Mouse (Mus musculus): ENCODE data around the gene Rpl41. TPM values are rescaled to one million over a fixed set of nuclear protein-coding genes. Genes with fewer than 3 reads are reported as not detected.

Rpl41 gene
- 3,750 to 3,896 TPM (median 3,770 TPM) in 4 replicates for total RNA-seq (2023)

GRCm38 (mm10) chr10:128548947-128549681 lies at the start of gene Rpl41:
Gene Rpl41 (minus strand): TSS chr10:128549305.

GRCm38 (mm10) chr10:128589464-128590192 lies 40.5 kb upstream of the Rpl41 start, which contains the start of gene Erbb3:
Gene Erbb3 (minus strand): TSS chr10:128589652.

DNA sequence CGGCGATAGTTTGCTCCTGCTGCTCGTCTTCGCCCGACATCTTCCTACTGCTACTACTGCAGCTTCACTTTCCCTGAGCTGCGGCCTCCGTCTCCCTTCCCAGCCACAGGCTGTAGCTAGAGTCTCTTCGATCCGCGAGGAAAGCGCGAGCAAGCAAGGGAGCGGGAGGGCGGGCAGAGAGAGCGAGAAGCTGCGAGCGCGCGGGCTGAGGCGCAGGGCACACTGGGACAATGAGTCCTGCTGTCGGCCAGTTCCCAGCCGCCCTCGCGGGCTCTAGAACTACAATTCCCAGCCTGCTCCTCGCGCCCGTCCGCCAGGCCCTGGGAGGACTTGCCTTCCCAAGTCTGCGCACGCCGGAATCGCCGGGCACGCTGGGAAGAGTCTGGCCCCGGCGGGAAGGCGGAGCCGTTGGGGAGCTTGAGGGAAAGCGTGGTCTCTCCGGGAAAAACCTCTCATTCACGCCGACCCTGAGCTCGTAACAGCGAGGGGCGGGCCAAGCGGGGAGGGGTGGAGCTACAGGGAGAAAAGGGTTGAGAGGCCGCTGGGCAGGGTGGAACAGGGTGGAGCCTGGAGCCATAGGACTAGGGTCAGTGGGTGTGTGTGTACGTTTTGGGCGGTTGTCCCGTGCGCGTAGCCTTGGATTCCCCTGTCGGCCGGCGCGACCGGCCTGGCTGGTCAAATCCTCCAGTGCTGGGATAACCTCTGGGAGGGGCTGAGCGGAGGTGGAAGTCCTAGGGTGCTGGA lies 16.9 kb upstream of the Rpl41 start, which contains the start of gene Pa2g4:
Gene Pa2g4, minus strand, starts transcription at position 200 of the 744 bp plus-strand sequence.

DNA sequence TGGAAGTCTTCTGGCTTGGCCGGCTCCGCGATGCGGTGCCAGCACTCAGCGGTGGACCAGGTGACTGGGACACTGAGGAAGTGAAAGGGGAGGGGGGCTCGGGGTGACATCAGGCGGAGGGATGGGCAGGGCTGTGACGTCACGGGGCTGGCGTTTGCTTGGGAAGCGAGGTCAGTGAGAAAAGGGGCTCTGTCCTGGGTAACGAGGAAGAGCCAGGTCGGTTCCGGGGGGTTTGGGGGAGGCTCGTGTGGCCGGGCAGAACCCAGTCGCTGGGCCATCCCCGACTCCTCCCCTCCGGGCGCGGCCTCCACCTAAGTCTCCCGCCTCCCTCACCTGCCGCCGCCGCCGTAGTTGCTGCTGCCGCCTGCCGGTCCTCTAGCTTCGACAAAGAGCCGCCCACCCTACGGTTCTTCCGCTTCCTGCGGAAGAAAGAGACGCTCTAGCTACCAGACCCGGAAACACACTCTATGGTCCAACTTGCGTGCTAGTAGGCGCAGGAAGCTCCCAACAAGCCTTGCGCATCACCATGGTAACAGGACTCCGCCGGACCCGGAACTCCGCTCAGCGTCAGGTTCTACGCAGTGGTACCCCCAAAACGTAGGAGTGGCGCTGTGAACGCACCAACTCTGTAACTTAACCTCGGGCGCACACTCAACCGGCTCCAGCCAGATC lies 1.6 kb downstream of the Rpl41 start, which contains the start of gene Zc3h10:
Gene Zc3h10, minus strand, starts transcription at position 414 of the 672 bp plus-strand sequence.

DNA sequence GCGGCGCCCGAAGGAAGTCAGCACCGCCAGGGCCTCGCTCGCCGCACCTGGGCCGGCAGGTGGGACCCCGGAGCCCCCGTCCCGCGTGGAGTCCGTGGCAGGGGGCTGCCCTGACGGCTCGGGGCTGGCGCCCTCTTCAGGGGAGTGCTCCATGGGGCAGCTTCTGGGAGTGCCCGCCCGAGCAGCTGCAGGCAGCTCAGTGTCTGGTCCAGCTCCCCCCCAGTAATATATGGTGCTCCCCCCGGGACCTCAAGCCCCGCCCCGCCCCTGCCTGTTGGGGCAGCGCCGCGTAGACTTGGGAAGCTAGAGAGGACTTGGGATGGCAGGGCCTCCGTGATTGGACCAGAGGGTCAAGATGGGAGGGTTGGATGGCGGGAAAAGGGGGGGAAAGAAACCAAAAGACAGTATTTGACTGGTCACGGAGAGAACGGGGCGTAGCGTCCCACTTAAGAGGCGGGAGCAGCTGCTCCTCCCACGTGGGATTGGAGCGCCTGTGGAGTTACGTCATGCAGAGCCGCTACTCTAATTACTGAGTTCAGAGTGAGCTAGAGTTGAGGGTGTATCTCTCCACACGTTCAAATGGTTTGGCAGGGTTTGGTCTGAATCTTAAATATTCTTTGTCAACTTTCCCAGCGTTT lies 23.3 kb downstream of the Rpl41 start, which contains the start of gene Esyt1:
Gene Esyt1, minus strand, starts transcription at position 201 of the 638 bp plus-strand sequence.

GRCm38 (mm10) chr10:128498590-128498989 lies 50.5 kb downstream of the Rpl41 start, which contains the start of gene Myl6b:
Gene Myl6b (minus strand): TSS chr10:128498685.

Other genes starting within 250 kb of the Rpl41 start
- gene Pan2, start 246.0 kb downstream of the Rpl41 start, total RNA-seq (2023), result 62.2 to 69.4 TPM (median 65.8 TPM) in 4 replicates
- 18.8 to 20.8 TPM (median 19.5 TPM) in 4 replicates for gene Cnpy2, start 226.8 kb downstream of the Rpl41 start, total RNA-seq (2023)
- 101 to 110 TPM (median 110 TPM) in 4 replicates for gene Cs, start 211.6 kb downstream of the Rpl41 start, total RNA-seq (2023)
- 28.6 to 37.3 TPM (median 32.6 TPM) in 4 replicates for gene Coq10a, start 180.3 kb downstream of the Rpl41 start, total RNA-seq (2023)
- 67.5 to 68.6 TPM (median 68.3 TPM) in 4 replicates for gene Ankrd52, start 172.2 kb downstream of the Rpl41 start, total RNA-seq (2023)
- gene Slc39a5, start 148.1 kb downstream of the Rpl41 start, total RNA-seq (2023), result not detected in 4 replicates
- 39.1 to 49.2 TPM (median 47.1 TPM) in 4 replicates for gene Nabp2, start 137.8 kb downstream of the Rpl41 start, total RNA-seq (2023)
- gene Rnf41, start 137.6 kb downstream of the Rpl41 start, total RNA-seq (2023), result 61.4 to 67.3 TPM (median 65.5 TPM) in 4 replicates
- gene Smarcc2, start 90.1 kb downstream of the Rpl41 start, total RNA-seq (2023), result 145 to 160 TPM (median 147 TPM) in 4 replicates
- gene Myl6, start 55.2 kb downstream of the Rpl41 start, total RNA-seq (2023), result 488 to 539 TPM (median 516 TPM) in 4 replicates
- gene Myl6b, start 50.6 kb downstream of the Rpl41 start, total RNA-seq (2023), result 0.58 to 0.75 TPM in 2 of 4 replicates, not detected in the others
- gene Esyt1, start 23.4 kb downstream of the Rpl41 start, total RNA-seq (2023), result 224 to 242 TPM (median 239 TPM) in 4 replicates
- gene Zc3h10, start 1.5 kb downstream of the Rpl41 start, total RNA-seq (2023), result 85.5 to 103 TPM (median 90.6 TPM) in 4 replicates
- 73.4 to 79.8 TPM (median 76.2 TPM) in 4 replicates for gene Pa2g4, start 16.7 kb upstream of the Rpl41 start, total RNA-seq (2023)
- gene Erbb3, start 40.3 kb upstream of the Rpl41 start, total RNA-seq (2023), result 1.0 to 1.2 TPM (median 1.1 TPM) in 4 replicates
- 1,181 to 1,252 TPM (median 1,193 TPM) in 4 replicates for gene Rps26, start 77.4 kb upstream of the Rpl41 start, total RNA-seq (2023)
- 0.19 to 0.27 TPM in 2 of 4 replicates, not detected in the others for gene Ikzf4, start 96.7 kb upstream of the Rpl41 start, total RNA-seq (2023)
- gene Suox, start 124.8 kb upstream of the Rpl41 start, total RNA-seq (2023), result 6.8 to 8.6 TPM (median 7.5 TPM) in 4 replicates
- gene Rab5b, start 147.0 kb upstream of the Rpl41 start, total RNA-seq (2023), result 54.8 to 63.6 TPM (median 59.7 TPM) in 4 replicates
- 0.54 to 2.0 TPM (median 0.80 TPM) in 4 replicates for gene Pmel, start 154.9 kb upstream of the Rpl41 start, total RNA-seq (2023)
- 51.3 to 55.3 TPM (median 52.6 TPM) in 4 replicates for gene Cdk2, start 155.7 kb upstream of the Rpl41 start, total RNA-seq (2023)
- 172 to 181 TPM (median 175 TPM) in 4 replicates for gene Dgka, start 195.6 kb upstream of the Rpl41 start, total RNA-seq (2023)
- gene Pym1, start 198.6 kb upstream of the Rpl41 start, total RNA-seq (2023), result 36.5 to 49.4 TPM (median 42.4 TPM) in 4 replicates
- 0.24 to 0.47 TPM in 2 of 4 replicates, not detected in the others for gene Mmp19, start 241.6 kb upstream of the Rpl41 start, total RNA-seq (2023)